Mouse (Mus musculus): ENCODE measurements around the gene Spin1. TPM values are rescaled to one million over a fixed set of nuclear protein-coding genes. Genes with fewer than 3 reads are reported as not detected.

The Spin1 gene
- polyA plus RNA-seq, 1 experiment from 2014 or later, result 63.4 TPM

DNA sequence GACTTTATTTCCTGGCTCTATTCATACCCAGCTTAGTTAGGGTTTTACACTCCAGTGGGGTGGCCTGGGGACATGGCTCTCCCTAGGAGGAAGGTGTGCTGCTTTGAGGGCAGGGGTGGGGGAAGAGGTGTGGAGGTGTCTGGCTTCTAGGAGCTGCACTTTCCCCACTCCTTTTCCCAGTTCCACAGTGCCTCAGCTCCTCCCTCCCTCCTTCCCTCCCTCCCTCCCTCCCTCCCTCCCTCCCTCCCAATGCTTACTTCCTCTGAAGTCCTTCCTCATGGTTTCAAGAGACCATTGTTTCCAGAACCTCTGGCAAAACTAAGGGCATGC lies 37.0 kb downstream of the Spin1 start:
- 0 out of 2 replicates have a peak overlapping the region, but pooled peaks have one; percentile 38 for H3K27ac ChIP-seq (ENCODE audit: poor library complexity, severe bottlenecking)
- no peak overlapping the region for H3K4me2 ChIP-seq
- H3K27me3 ChIP-seq (replicated peaks), result no peaks in the 10 kb centered on the region
- H3K9ac ChIP-seq, result no peak overlapping the region
- H3K4me3 ChIP-seq, result no peak overlapping the region
- ATAC-seq (ENCODE audit: insufficient number of reproducible peaks, low FRiP score), result peak; percentile 25; the same call in 1 of the 2 replicates
- H3K9me3 ChIP-seq (replicated peaks), result no peaks in the 10 kb centered on the region
- H3K4me1 ChIP-seq (replicated peaks), result peaks cover 19% of the 10 kb centered on the region
- peaks cover 48% of the 10 kb centered on the region for H3K36me3 ChIP-seq

DNA sequence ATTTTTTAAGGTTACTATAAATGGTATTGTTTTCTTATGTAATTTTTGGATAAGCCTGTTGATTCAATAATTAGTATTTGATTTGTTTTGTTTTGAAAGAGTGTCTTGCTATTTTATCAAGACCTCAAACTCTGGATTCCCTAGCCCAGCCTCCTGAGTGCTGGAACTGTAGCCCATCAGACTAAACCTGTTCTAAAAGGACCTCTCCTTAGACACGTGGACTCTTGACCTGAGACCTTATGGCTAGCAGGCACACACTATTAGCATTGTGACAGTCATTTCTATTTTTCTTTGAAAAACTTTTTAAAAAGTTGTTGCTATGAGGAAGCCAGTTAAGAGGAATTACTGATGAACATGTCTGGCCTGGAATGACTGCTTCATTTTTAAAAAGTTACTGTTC lies 46.4 kb downstream of the Spin1 start:
- 76% methylated on average over 1 of the region's 1 CpGs for WGBS
- Histone ChIP-seq H3K27me3 (replicated peaks) (no peaks in the 10 kb centered on the region), H3K36me3 (peaks cover 53% of the 10 kb centered on the region), H3K27ac (ENCODE audit: poor library complexity, severe bottlenecking) (no peak overlapping the region), H3K9ac (no peak overlapping the region), H3K4me1 (replicated peaks) (no peaks in the 10 kb centered on the region), H3K4me3 (no peak overlapping the region), H3K4me2 (no peak overlapping the region), H3K9me3 (replicated peaks) (no peaks in the 10 kb centered on the region)
- ATAC-seq (ENCODE audit: insufficient number of reproducible peaks, low FRiP score), result no peak

DNA sequence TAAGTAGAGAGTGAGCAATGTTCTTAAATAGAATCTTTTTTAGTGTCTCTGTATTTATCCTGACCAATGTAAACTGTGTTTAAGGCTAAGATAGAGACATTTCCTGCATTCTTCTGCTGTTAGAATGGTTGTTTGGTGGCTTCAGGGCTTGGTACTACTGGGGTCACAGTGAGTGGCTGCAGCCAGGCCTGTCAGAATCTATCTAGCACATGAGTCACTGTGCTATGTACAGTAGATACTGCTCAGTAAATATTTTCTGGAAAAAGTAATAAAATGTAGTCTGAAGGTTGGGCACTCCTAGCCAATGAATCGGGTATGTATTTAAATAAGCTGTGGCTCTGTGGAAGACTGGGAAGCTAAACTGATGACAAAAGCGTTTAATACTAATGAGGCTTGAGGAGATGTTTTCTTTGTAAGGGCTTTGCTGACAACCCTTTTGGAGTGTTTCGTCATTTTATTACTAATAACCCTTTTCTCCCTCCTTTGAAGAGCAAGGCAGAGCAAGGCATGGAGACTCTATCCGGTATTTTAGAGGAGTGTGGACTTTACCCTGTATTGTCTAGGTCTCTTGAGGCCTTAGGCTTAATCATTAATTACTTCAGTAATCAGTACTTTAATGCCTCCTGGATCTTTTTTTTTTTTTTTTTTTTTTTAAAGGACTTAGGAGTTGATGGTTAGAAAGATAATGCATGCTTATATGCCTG lies 52.4 kb downstream of the Spin1 start:
- Histone ChIP-seq H3K27ac (ENCODE audit: poor library complexity, severe bottlenecking) (no peak overlapping the region), H3K9ac (no peak overlapping the region), H3K4me3 (no peak overlapping the region), H3K4me2 (no peak overlapping the region), H3K4me1 (replicated peaks) (peaks cover 10% of the 10 kb centered on the region), H3K27me3 (replicated peaks) (no peaks in the 10 kb centered on the region), H3K36me3 (peaks cover 58% of the 10 kb centered on the region), H3K9me3 (replicated peaks) (no peaks in the 10 kb centered on the region)
- WGBS, result 89% methylated on average over 4 of the region's 4 CpGs
- ATAC-seq (ENCODE audit: insufficient number of reproducible peaks, low FRiP score), result no peak

DNA sequence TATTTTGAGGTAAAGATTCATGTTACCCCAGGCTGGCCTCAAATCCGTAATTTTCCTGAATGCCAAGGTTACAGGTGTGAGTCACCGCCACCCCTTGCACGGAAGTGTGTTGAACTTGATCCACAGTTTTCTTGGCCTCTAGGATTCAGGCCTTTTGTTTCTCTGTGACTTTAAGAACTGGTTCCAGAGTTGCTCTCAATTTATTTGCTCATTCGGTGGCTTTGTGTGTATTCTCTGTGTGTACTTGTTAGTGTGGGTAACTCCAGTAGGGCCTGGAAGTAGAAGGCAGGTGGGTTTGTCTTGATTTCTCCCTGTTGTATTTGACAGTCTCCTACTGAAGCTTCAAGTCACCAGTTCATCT lies 53.0 kb downstream of the Spin1 start:
- 92% methylated on average over 4 of the region's 4 CpGs for WGBS
- Histone ChIP-seq H3K27me3 (replicated peaks) (no peaks in the 10 kb centered on the region), H3K4me1 (replicated peaks) (peaks cover 10% of the 10 kb centered on the region), H3K9me3 (replicated peaks) (peaks cover 4% of the 10 kb centered on the region; the same call in 1 of the 2 replicates), H3K9ac (no peak overlapping the region), H3K27ac (ENCODE audit: poor library complexity, severe bottlenecking) (no peak overlapping the region), H3K4me2 (no peak overlapping the region), H3K4me3 (no peak overlapping the region), H3K36me3 (peaks cover 62% of the 10 kb centered on the region)
- no peak for ATAC-seq (ENCODE audit: insufficient number of reproducible peaks, low FRiP score)

- Histone ChIP-seq H3K27me3 (replicated peaks) (no peaks in the 10 kb centered on the region), H3K4me2 (peak overlapping the region; percentile 28), H3K4me1 (replicated peaks) (peaks cover 10% of the 10 kb centered on the region), H3K36me3 (peaks cover 52% of the 10 kb centered on the region), H3K9me3 (replicated peaks) (peaks cover 4% of the 10 kb centered on the region; the same call in 1 of the 2 replicates), H3K27ac (ENCODE audit: poor library complexity, severe bottlenecking) (peak overlapping the region; percentile 64), H3K9ac (no peak overlapping the region), H3K4me3 (no peak overlapping the region)
- whole genome bisulfite sequencing, result 62% methylated on average over 15 of the region's 15 CpGs
- ATAC-seq (ENCODE audit: insufficient number of reproducible peaks, low FRiP score), result peak; percentile 38; the same call in 1 of the 2 replicates
Measured at GRCm38 (mm10) chr13:51155178-51156013, 54.7 kb downstream of the Spin1 start.

DNA sequence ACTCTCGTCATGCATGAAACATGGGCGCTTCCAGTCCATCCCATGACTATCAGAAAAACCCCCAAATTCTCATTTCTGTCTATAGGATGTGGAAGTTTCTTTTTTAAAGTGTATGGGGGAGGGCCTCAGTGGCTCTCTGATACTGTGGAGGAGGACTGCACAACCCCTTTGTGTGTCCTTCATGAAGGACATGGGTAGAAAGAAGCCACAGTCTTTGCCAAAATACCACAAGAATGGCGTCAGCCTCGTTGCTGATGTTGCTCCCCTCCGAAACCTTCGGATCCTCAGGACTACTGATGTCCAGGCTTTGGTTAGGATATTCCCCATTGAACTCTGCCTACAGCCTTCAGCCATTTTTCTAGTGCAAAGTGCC lies 55.3 kb downstream of the Spin1 start:
- Histone ChIP-seq H3K36me3 (peaks cover 50% of the 10 kb centered on the region), H3K9ac (no peak overlapping the region), H3K27ac (ENCODE audit: poor library complexity, severe bottlenecking) (peak overlapping the region; percentile 64), H3K4me1 (replicated peaks) (peaks cover 10% of the 10 kb centered on the region), H3K9me3 (replicated peaks) (peaks cover 4% of the 10 kb centered on the region; the same call in 1 of the 2 replicates), H3K4me2 (peak overlapping the region; percentile 28), H3K27me3 (replicated peaks) (no peaks in the 10 kb centered on the region), H3K4me3 (no peak overlapping the region)
- no peak for ATAC-seq (ENCODE audit: insufficient number of reproducible peaks, low FRiP score)
- WGBS, result 94% methylated on average over 6 of the region's 6 CpGs

DNA sequence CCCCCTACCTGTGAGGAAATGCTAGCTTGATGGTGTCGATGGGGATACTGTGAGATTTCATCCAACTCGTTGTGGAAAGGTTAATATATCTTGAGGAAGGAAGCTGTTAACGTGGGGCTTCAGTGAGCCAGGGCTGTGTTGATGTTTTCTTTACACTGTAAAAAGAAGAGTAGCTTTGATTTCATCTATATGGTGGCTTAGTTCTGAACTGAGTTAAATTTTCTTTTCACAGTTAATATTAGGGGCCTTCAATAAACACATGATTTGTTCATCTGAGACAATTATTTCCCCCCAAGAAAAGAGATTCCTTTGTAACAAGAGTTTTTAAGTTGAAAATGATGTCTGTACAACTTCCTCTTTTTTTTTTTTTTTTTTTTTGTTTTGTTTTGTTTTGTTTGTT lies 56.6 kb downstream of the Spin1 start:
- Histone ChIP-seq H3K36me3 (peaks cover 55% of the 10 kb centered on the region), H3K4me3 (no peak overlapping the region), H3K4me1 (replicated peaks) (peaks cover 10% of the 10 kb centered on the region), H3K9me3 (replicated peaks) (peaks cover 5% of the 10 kb centered on the region), H3K27me3 (replicated peaks) (no peaks in the 10 kb centered on the region), H3K27ac (ENCODE audit: poor library complexity, severe bottlenecking) (no peak overlapping the region), H3K4me2 (no peak overlapping the region), H3K9ac (no peak overlapping the region)
- no peak for ATAC-seq (ENCODE audit: insufficient number of reproducible peaks, low FRiP score)
- WGBS, result 60% methylated on average over 3 of the region's 3 CpGs

- Histone ChIP-seq H3K9me3 (replicated peaks) (peaks cover 11% of the 10 kb centered on the region), H3K9ac (no peak overlapping the region), H3K4me2 (no peak overlapping the region), H3K27ac (ENCODE audit: poor library complexity, severe bottlenecking) (no peak overlapping the region), H3K4me1 (replicated peaks) (0 out of 2 replicates have a peak, but pooled peaks cover 3% of the 10 kb centered on the region), H3K36me3 (peaks cover 24% of the 10 kb centered on the region), H3K27me3 (replicated peaks) (no peaks in the 10 kb centered on the region), H3K4me3 (no peak overlapping the region)
- 92% methylated on average over 2 of the region's 2 CpGs for WGBS
- no peak for ATAC-seq (ENCODE audit: insufficient number of reproducible peaks, low FRiP score)
Measured at GRCm38 (mm10) chr13:51161672-51162071, 61.0 kb downstream of the Spin1 start.

GRCm38 (mm10) chr13:51162246-51162645 lies 61.6 kb downstream of the Spin1 start:
- peaks cover 11% of the 10 kb centered on the region for H3K9me3 ChIP-seq (replicated peaks)
- 83% methylated on average over 6 of the region's 6 CpGs for WGBS
- no peak for ATAC-seq (ENCODE audit: insufficient number of reproducible peaks, low FRiP score)
- no peaks in the 10 kb centered on the region for H3K27me3 ChIP-seq (replicated peaks)
- peaks cover 22% of the 10 kb centered on the region for H3K36me3 ChIP-seq
- 0 out of 2 replicates have a peak, but pooled peaks cover 3% of the 10 kb centered on the region for H3K4me1 ChIP-seq (replicated peaks)
- no peak overlapping the region for H3K27ac ChIP-seq (ENCODE audit: poor library complexity, severe bottlenecking)
- no peak overlapping the region for H3K4me2 ChIP-seq
- no peak overlapping the region for H3K4me3 ChIP-seq
- H3K9ac ChIP-seq, result no peak overlapping the region

GRCm38 (mm10) chr13:51166711-51167110 lies 66.0 kb downstream of the Spin1 start:
- H3K36me3 ChIP-seq, result peaks cover 13% of the 10 kb centered on the region; the same call in 1 of the 2 replicates
- no peak overlapping the region for H3K9ac ChIP-seq
- peaks cover under 1% of the 10 kb centered on the region; the same call in 1 of the 2 replicates for H3K27me3 ChIP-seq (replicated peaks)
- no peak for ATAC-seq (ENCODE audit: insufficient number of reproducible peaks, low FRiP score)
- WGBS, result 51% methylated on average over 11 of the region's 11 CpGs
- no peak overlapping the region for H3K27ac ChIP-seq (ENCODE audit: poor library complexity, severe bottlenecking)
- H3K4me1 ChIP-seq (replicated peaks), result peaks cover 24% of the 10 kb centered on the region
- H3K9me3 ChIP-seq (replicated peaks), result peaks cover 7% of the 10 kb centered on the region; the same call in 1 of the 2 replicates
- H3K4me2 ChIP-seq, result no peak overlapping the region
- H3K4me3 ChIP-seq, result no peak overlapping the region

DNA sequence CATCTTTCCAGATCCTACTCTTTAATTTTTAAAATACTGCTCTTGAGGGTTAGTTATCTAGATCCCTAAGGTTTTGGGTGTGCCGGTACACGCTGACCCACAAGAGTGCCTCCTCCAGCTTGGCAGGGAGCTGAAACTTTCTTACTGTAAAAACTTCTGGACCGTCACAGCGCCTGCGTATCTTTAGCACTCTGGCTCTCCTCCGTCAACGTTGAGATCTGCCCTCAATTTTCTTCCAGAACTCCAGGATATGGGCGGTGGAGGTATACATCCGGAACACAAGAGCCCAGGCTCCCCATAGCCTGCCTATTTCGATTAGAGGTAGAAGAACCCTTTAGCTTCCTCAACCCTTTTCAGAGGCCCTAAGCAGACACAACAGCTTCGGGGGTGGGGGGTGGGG lies 69.5 kb downstream of the Spin1 start:
- 0 out of 2 replicates have a peak overlapping the region, but pooled peaks have one; percentile 73 for H3K9ac ChIP-seq
- peak; percentile 27 for ATAC-seq (ENCODE audit: insufficient number of reproducible peaks, low FRiP score)

More for the DNA sequence above, 69.5 kb downstream of the Spin1 start:
- Histone ChIP-seq H3K27me3 (replicated peaks) (peaks cover 18% of the 10 kb centered on the region), H3K9me3 (replicated peaks) (peaks cover 5% of the 10 kb centered on the region; the same call in 1 of the 2 replicates), H3K36me3 (no peaks in the 10 kb centered on the region), H3K4me2 (peak overlapping the region; percentile 100), H3K4me3 (peak overlapping the region; percentile 63), H3K4me1 (replicated peaks) (peaks cover 30% of the 10 kb centered on the region), H3K27ac (ENCODE audit: poor library complexity, severe bottlenecking) (no peak overlapping the region)
- WGBS, result 19% methylated on average over 11 of the region's 11 CpGs

Data from heart, embryonic 12.5 days (tissue).